Comparison of ENCODE assay signal across 11 mouse cellular contexts in genomic region chr8:94333345-94333744, GRCm38 (mm10). TPM values are rescaled to one million over a fixed set of nuclear protein-coding genes. Genes with fewer than 3 reads are reported as not detected.
DNase-seq lines count a peak whose midpoint lies in the region; ATAC-seq and TF ChIP-seq lines count a peak whose summit lies in the region.
"Had no signal": no experiment of that assay in that cellular context is flagged by ENCODE, and none has a peak within 500 bp of the region (broad histone marks: within the 10 kb centered on the region; RNA-seq: fewer than 3 reads in every experiment).

No protein-coding gene starts in this region.

- no peak overlapping the region for H3K4me3 ChIP-seq in left cerebral cortex, adult 2 months
- no peak overlapping the region for H3K4me3 ChIP-seq in kidney, postnatal 0 days (replicated peaks; ENCODE audit: low read depth, low read length)
- H3K4me3 ChIP-seq: hindbrain, embryonic 13.5 days; liver, embryonic 13.5 days had no signal

- no peaks in the 10 kb centered on the region for H3K9me3 ChIP-seq in kidney, postnatal 0 days (replicated peaks; ENCODE audit: low read length)
- H3K9me3 ChIP-seq: hindbrain, embryonic 13.5 days; liver, embryonic 13.5 days had no signal

- no peak overlapping the region for H3K9ac ChIP-seq in kidney, postnatal 0 days (ENCODE audit: low read depth, low read length)
- H3K9ac ChIP-seq: hindbrain, embryonic 13.5 days; liver, embryonic 13.5 days had no signal

- DNase-seq in CD4-positive, CD25-positive, alpha-beta regulatory T cell, adult 2 months (ENCODE audit: low read depth, low spot score) = peak; percentile 34
- no peak for DNase-seq in left cerebral cortex, adult 2 months (ENCODE audit: extremely low spot score in 1 of 2, low spot score in 2 of 2)
- DNase-seq in left cerebral cortex, postnatal 4 days = no peak
- DNase-seq in kidney, postnatal 0 days (ENCODE audit: low spot score) = peak; percentile 25
- DNase-seq in lung, postnatal 36 days = peak; percentile 59
- no peak for DNase-seq in right cerebral cortex, adult 18-20 months
- DNase-seq in thymus, postnatal 4 days = no peak
- DNase-seq: gastrocnemius, postnatal 14 days; liver, embryonic 13.5 days had no signal

- no peaks in the 10 kb centered on the region for H3K4me1 ChIP-seq in kidney, postnatal 0 days (replicated peaks; ENCODE audit: insufficient read depth, low read length)
- H3K4me1 ChIP-seq: hindbrain, embryonic 13.5 days; liver, embryonic 13.5 days had no signal

- ATAC-seq in CD4-positive, CD25-positive, alpha-beta regulatory T cell, adult 4 months = no peak
- ATAC-seq in kidney, postnatal 0 days (replicated peaks; ENCODE audit: low FRiP score, low read depth) = no peak

- intact Hi-C loops in left cerebral cortex, adult 2 months (cut with DNase I) = loop anchor here (10.0 kb wide), 1 partner anchor 361 kb away; the partner anchor contains the start of gene Pllp
- intact Hi-C loops in left cerebral cortex, postnatal 4 days (cut with DNase I) = loop anchor here (10.0 kb wide), 1 partner anchor 251 kb away; no protein-coding TSS in a partner anchor

- no peak overlapping the region for H3K4me2 ChIP-seq in kidney, postnatal 0 days (ENCODE audit: low read length)
- H3K4me2 ChIP-seq: hindbrain, embryonic 13.5 days; liver, embryonic 13.5 days had no signal

- 40% methylated on average over 5 of the region's 5 CpGs for WGBS in kidney, postnatal 0 days

- peak; percentile 23 for TF ChIP-seq CTCF in left cerebral cortex, adult 2 months (IDR thresholded peaks at IDR 0.05)
- TF ChIP-seq CTCF in kidney, postnatal 0 days (IDR thresholded peaks at IDR 0.05; ENCODE audit: low read depth) = peak; percentile 59

- H3K27me3 ChIP-seq in kidney, postnatal 0 days (ENCODE audit: insufficient read depth, low read length) = no peaks in the 10 kb centered on the region
- H3K27me3 ChIP-seq: liver, embryonic 13.5 days had no signal

- H3K36me3 ChIP-seq in kidney, postnatal 0 days (ENCODE audit: insufficient read depth, low read length) = no peaks in the 10 kb centered on the region
- H3K36me3 ChIP-seq: hindbrain, embryonic 13.5 days; liver, embryonic 13.5 days had no signal

- H3K27ac ChIP-seq in left cerebral cortex, adult 2 months = no peak overlapping the region
- H3K27ac ChIP-seq in kidney, postnatal 0 days = no peak overlapping the region
- H3K27ac ChIP-seq: hindbrain, embryonic 13.5 days; liver, embryonic 13.5 days had no signal

RNA-seq across cellular contexts. Expression of gene Slc12a3, which starts 4.3 kb away (rescaled TPM):
- polyA plus RNA-seq in CD4-positive, CD25-positive, alpha-beta regulatory T cell, adult 4 months (2017; shearing (Covaris generic)) = under 1 TPM in 1 of 2 experiments, not detected in 1; 0.19 TPM
- total RNA-seq in left cerebral cortex, adult 2 months (2021) = under 1 TPM; 0.29 to 0.68 TPM
- total RNA-seq in left cerebral cortex, postnatal 4 days (2021) = under 1 TPM; 0.28 to 0.54 TPM
- 44.6 and 45.6 TPM in 2 replicates for polyA plus RNA-seq in kidney, postnatal 0 days (2015; fragmentation: Nextera tagmentation; extraction: Ambion mirVana)
- total RNA-seq: gastrocnemius, postnatal 14 days had no signal
- polyA plus RNA-seq: liver, embryonic 13.5 days had no signal

RNA-seq across cellular contexts. Expression of gene Herpud1, which starts 52.9 kb away (rescaled TPM):
- 100 to 1,000 TPM; 177 to 183 TPM for polyA plus RNA-seq in CD4-positive, CD25-positive, alpha-beta regulatory T cell, adult 4 months (2017; shearing (Covaris generic))
- 10 to 100 TPM; 68.3 to 78.2 TPM for total RNA-seq in left cerebral cortex, adult 2 months (2021)
- 10 to 100 TPM; 34.4 to 36.1 TPM for total RNA-seq in left cerebral cortex, postnatal 4 days (2021)
- polyA plus RNA-seq in kidney, postnatal 0 days (2015; fragmentation: Nextera tagmentation; extraction: Ambion mirVana) = 95.8 and 100 TPM in 2 replicates

Comparison
In these comparisons a context has a peak if more than half of its experiments do, and no peak if none do; other contexts are left out.
1. DNase-seq: peak in CD4-positive, CD25-positive, alpha-beta regulatory T cell, adult 2 months (single experiment), kidney, postnatal 0 days (single experiment) and lung, postnatal 36 days (single experiment); none in left cerebral cortex, adult 2 months (0 of 2), left cerebral cortex, postnatal 4 days (single experiment), right cerebral cortex, adult 18-20 months (single experiment) and thymus, postnatal 4 days (single experiment).